Mouse (Mus musculus) liver, adult 2 months (tissue): ENCODE results near the gene Me1. TPM values are rescaled to one million over a fixed set of nuclear protein-coding genes. Genes with fewer than 3 reads are reported as not detected.

Experiments used
- DNase-seq: peaks from one replicate; pipeline ENCODE4 v3.0.0-alpha.2; 2011; ENCODE audit warnings: low read depth, low spot score; ENCODE audit errors: extremely low read depth
- H3K27ac ChIP-seq: fragments of 200-500 bp; replicated peaks from 2 replicates; pipeline ENCODE4 v1.5.1; 2012; ENCODE audit warnings: low read depth, mild to moderate bottlenecking, control low read depth, inconsistent platforms, low read length; ENCODE audit not compliant: insufficient read depth
- H3K27me3 ChIP-seq: fragments of 200-500 bp; 2 replicates; pipeline ENCODE4 v1.6.1; 2012; ENCODE audit warnings: mild to moderate bottlenecking, moderate library complexity, low read length, inconsistent platforms; ENCODE audit not compliant: control insufficient read depth, insufficient read depth
- H3K36me3 ChIP-seq: fragments of 200-500 bp; 2 replicates; pipeline ENCODE4 v1.6.1; 2012; ENCODE audit warnings: low read length, inconsistent platforms; ENCODE audit not compliant: control insufficient read depth, insufficient read depth
- H3K4me1 ChIP-seq: fragments of 200-500 bp; 2 replicates; pipeline ENCODE4 v1.6.1; 2011; ENCODE audit warnings: low read length; ENCODE audit not compliant: control insufficient read depth, insufficient read depth
- H3K4me3 ChIP-seq: fragments of 200-500 bp; 2 replicates; pipeline ENCODE4 v1.5.1; 2011; ENCODE audit warnings: low read depth, mild to moderate bottlenecking, control low read depth, low read length, moderate library complexity; ENCODE audit not compliant: insufficient read depth
- H3K79me2 ChIP-seq: fragments of 200-500 bp; 2 replicates; pipeline ENCODE4 v1.6.1; 2012; ENCODE audit warnings: inconsistent platforms, mild to moderate bottlenecking, low read length, moderate library complexity; ENCODE audit not compliant: control insufficient read depth, insufficient read depth
- H3K9ac ChIP-seq: fragments of 200-500 bp; 2 replicates; pipeline ENCODE4 v1.6.1; 2012; ENCODE audit warnings: low read depth, mild to moderate bottlenecking, control low read depth, inconsistent platforms, low read length
- CTCF ChIP-seq: fragments of 200-500 bp; IDR thresholded peaks from 2 replicates; pipeline ENCODE4 v1.5.1; 2011; ENCODE audit warnings: low read depth, low read length, control low read depth
- POLR2A ChIP-seq: fragments of 200-500 bp; IDR thresholded peaks from 2 replicates; pipeline ENCODE4 v1.6.1; 2011; ENCODE audit warnings: low read length, control low read depth; ENCODE audit not compliant: insufficient read depth; ENCODE audit errors: extremely low read depth
- WGBS: fragments of 180-500 bp; shearing (Covaris S2); methylation state at CpG from one replicate; pipeline ENCODE4 v1.1.7; 2018; 5-methylcytosine and 5-hydroxymethylcytosine counted together
- polyA plus RNA-seq: library from polyadenylated mRNA; depleted of rRNA; stranded (reverse); fragments of >200 nt; gene quantifications from 2 replicates; pipeline ENCODE4 v1.2.3, GENCODE M21; 2012
- total RNA-seq: library from RNA; depleted of rRNA; stranded (reverse); fragments of >200 nt; gene quantifications from 2 replicates; pipeline ENCODE4 v1.2.3, GENCODE M21; 2014

Gene Me1
- total and polyA plus RNA-seq, 2 experiments, result 87.4 to 101 TPM

DNA sequence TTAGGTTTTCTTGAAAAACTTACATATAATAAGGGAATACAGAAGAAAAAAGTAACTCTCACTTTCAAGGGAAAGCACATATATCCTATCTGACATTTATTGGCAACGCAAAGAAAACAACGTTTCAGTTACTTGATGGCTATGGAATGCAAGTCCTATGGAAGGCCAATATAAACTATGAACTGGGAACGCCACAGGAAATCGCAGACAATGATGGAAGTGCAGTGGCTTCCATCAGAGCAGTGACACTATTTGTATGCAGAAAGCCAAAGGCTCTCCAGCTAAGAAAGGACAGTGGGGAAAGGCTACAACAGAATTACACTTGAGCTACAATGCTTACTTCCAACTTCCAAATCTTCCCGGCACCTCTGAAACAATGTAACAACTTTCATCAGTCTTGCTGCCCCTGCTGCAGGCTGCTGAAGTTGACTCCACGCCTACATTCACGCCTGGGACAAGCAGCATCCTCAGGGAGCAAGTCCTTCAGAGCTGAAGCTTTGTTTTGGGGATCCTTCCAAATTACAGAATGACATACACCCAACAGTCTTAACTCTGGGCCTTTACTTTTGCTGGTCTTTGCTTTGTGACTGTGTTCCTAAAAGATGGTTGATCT, 28.5 kb downstream of the Me1 start:
- no peak for TF ChIP-seq CTCF
- TF ChIP-seq POLR2A, result no peak
- peaks cover 9% of the 10 kb centered on the region; the same call in 1 of the 2 replicates for H3K79me2 ChIP-seq
- no peaks in the 10 kb centered on the region; the same call in 1 of the 2 replicates for H3K4me1 ChIP-seq
- H3K9ac ChIP-seq, result no peak overlapping the region
- no peak overlapping the region for H3K4me3 ChIP-seq
- DNase-seq, result no peak
- 89% methylated on average over 7 of the region's 7 CpGs for WGBS
- no peaks in the 10 kb centered on the region for H3K27me3 ChIP-seq
- H3K27ac ChIP-seq, result no peak overlapping the region
- peaks cover 53% of the 10 kb centered on the region for H3K36me3 ChIP-seq

DNA sequence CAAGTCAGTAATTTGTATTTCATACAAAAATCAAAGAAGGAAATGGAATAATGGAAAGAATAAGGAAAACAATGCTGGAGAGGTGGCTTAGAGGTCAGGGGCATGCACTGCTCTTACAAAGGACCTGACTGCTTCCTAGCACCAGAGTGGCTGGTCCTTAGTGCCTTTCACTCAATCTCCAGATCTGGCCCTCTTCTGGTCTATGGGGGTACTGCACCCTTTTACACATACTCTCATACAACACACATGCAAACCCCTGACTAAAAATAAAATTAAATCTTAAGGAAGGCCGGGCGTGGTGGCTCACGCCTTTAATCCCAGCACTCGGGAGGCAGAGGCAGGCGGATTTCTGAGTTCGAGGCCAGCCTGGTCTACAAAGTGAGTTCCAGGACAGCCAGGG, 34.1 kb downstream of the Me1 start:
- WGBS, result 95% methylated on average over 6 of the region's 6 CpGs
- no peak for DNase-seq

DNA sequence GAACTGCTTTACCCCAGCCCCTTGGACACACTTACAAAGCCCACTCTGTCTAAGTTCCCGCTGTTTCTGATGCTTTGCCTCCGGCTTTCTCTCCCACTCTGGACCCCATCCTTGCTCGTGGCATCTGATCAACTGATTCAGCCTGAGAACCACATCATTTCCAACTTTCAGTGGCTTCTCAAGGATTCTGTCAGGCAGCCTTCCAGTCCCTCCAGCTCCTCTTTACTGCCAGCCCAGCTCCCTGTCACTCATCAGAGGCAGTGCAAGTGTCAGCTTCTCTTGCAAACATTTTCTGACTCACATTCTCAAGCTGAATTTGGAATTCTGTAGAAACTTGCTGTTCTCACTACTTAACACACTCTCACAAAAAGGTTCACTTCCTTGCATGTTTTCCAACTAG, 34.5 kb downstream of the Me1 start:
- H3K27ac ChIP-seq, result no peak overlapping the region

More for the DNA sequence above, 34.1 kb downstream of the Me1 start:
- Histone ChIP-seq H3K79me2 (peaks cover 5% of the 10 kb centered on the region; the same call in 1 of the 2 replicates), H3K27me3 (no peaks in the 10 kb centered on the region), H3K9ac (no peak overlapping the region), H3K36me3 (peaks cover 27% of the 10 kb centered on the region), H3K27ac (no peak overlapping the region), H3K4me3 (no peak overlapping the region), H3K4me1 (peaks cover 7% of the 10 kb centered on the region)
- TF ChIP-seq CTCF (peak; percentile 39; the same call in 1 of the 2 replicates), POLR2A (no peak)

DNA sequence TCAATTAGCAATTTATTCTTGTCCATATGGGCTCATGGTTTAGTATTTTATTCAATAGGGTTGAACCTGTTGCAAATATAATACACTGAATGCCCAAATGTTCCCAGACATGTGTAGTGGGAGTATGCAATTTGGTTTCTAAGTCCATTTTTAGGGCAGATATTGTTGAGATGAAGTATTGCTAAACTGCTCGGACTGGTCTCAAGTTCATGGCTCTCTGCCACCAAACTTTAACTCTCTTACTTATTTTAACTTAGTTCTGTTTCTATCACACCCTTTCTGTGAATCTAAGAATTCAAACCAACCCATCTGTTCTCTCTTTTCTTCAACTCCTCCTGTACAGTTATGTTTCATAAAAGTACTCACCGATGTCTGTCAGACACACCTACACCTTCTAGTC, 35.4 kb downstream of the Me1 start:
- H3K27ac ChIP-seq, result no peak overlapping the region

More for the DNA sequence above, 34.5 kb downstream of the Me1 start:
- H3K9ac ChIP-seq, result no peak overlapping the region
- H3K4me3 ChIP-seq, result no peak overlapping the region
- H3K79me2 ChIP-seq, result peaks cover 4% of the 10 kb centered on the region; the same call in 1 of the 2 replicates
- TF ChIP-seq POLR2A, result no peak
- TF ChIP-seq CTCF, result no peak
- no peak for DNase-seq
- peaks cover 25% of the 10 kb centered on the region for H3K36me3 ChIP-seq
- H3K4me1 ChIP-seq, result peaks cover 7% of the 10 kb centered on the region
- WGBS, result 99% methylated on average over 3 of the region's 3 CpGs
- H3K27me3 ChIP-seq, result no peaks in the 10 kb centered on the region

DNA sequence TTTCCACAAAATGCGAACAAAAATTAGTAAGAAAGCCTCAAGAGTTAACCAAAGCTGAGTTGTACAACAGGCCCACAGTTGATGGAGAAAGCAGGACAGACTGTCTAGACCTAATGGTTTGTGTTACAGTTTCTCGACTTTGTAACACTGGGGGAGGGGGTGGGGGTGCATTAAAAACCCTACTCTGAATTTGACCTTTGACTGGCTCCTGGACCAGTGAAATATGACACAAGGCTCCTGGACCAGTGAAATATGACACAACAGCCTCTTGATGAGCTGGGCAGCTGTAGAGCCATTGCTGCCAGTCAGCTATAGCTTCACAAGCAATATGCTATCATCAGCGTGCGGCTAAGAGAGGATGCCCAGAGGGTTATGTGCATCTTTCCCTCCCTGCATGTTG, 37.4 kb downstream of the Me1 start:
- H3K27me3 ChIP-seq, result no peaks in the 10 kb centered on the region
- DNase-seq, result peak; percentile 68
- peaks cover 10% of the 10 kb centered on the region for H3K4me1 ChIP-seq
- no peak overlapping the region for H3K27ac ChIP-seq
- H3K9ac ChIP-seq, result no peak overlapping the region
- WGBS, result 78% methylated on average over 4 of the region's 4 CpGs
- H3K36me3 ChIP-seq, result peaks cover 29% of the 10 kb centered on the region
- H3K79me2 ChIP-seq, result peaks cover 3% of the 10 kb centered on the region; the same call in 1 of the 2 replicates
- TF ChIP-seq POLR2A, result no peak
- no peak for TF ChIP-seq CTCF
- no peak overlapping the region for H3K4me3 ChIP-seq

More for the DNA sequence above, 35.4 kb downstream of the Me1 start:
- H3K4me1 ChIP-seq, result peaks cover 10% of the 10 kb centered on the region
- no peak overlapping the region for H3K4me3 ChIP-seq
- TF ChIP-seq POLR2A (no peak), CTCF (no peak)
- H3K27me3 ChIP-seq, result no peaks in the 10 kb centered on the region
- H3K79me2 ChIP-seq, result peaks cover 3% of the 10 kb centered on the region; the same call in 1 of the 2 replicates
- peak; percentile 54 for DNase-seq
- 53% methylated on average over 2 of the region's 2 CpGs for WGBS
- peaks cover 28% of the 10 kb centered on the region for H3K36me3 ChIP-seq
- H3K9ac ChIP-seq, result no peak overlapping the region

DNA sequence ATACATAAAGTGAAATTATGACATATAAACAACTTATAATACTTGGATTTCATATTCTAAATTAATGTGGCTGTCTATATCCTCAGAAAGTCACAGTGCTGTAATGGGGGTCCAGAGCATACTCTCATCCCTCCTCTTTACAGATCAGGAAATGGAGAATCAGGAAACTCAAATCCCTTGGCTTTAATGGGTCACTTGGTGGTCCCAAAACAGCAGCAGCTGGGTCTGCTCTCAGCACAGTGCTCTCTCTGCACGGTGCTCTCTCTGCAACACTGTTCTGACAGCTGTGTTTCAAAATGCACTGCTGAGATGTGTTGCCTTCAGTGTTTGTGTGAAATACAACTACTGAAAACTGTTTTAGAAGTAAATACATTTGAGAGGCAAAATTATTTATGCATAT, 43.6 kb downstream of the Me1 start:
- DNase-seq, result no peak
- TF ChIP-seq CTCF (no peak), POLR2A (no peak)
- Histone ChIP-seq H3K79me2 (no peaks in the 10 kb centered on the region; the same call in 1 of the 2 replicates), H3K36me3 (peaks cover 41% of the 10 kb centered on the region), H3K27me3 (no peaks in the 10 kb centered on the region), H3K4me1 (peaks cover 3% of the 10 kb centered on the region; the same call in 1 of the 2 replicates), H3K9ac (no peak overlapping the region), H3K4me3 (no peak overlapping the region), H3K27ac (no peak overlapping the region)
- WGBS, result 76% methylated on average over 1 of the region's 1 CpGs
